Mouse (Mus musculus): ENCODE data around the gene Trnt1.
A peak's percentile ranks its signal among the peaks of the same experiment; 100 is the strongest.

Trnt1 gene

DNA sequence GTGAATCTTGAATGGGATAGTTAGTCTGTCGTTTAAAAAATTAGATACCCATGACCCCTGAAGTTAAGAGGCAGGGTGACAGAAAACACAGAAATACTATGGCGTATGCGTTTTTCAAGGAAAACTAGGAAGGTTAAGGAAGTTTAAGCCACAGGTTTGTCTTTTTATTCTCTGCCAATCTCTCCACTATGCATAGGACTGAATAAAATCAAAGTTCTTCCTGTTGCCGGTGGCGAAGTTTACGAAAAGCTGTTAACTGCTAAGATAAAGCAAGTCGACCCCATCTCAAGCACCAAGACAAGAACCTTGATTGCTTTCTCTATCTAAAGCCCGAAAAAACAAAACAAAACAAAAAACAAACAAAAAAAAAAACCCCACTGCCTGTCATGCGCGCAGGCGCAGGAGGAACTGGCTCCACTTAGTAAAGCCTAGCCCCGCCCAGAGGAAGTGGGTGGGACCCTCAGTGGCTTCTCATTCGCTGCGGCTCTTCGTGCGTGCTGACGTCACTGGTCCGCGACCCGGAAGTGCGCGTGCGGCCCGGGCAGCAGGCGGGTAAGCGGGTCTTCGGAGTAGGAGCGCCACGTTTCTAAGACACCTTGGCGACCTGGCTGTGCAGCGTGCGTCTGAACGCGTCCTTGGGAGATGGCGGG, at the start of gene Trnt1:
Gene Trnt1, plus strand, starts transcription at position 481 of the 650 bp plus-strand sequence.
- peak; percentile 86 for DNase-seq (ENCODE audit: extremely low read depth, low read depth)

DNA sequence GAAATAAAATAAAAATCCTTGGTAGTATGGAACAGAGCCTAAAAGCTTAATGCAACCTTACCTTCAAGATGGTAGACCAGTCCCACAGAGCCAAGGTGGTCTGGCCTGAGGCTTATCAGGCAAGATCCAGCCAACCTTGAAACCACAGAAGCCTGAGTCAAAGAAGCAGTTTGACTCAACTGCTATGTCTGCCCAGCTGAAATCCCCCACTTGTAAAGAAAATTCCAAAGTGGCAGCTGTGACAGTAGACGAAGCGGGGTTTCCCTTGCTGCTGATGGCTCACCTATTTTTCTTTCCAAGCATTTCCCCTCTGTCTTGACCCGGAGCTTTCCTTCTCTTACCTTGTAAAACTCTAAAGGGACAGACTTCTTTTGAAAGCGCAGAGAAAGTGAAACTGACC, 43.3 kb upstream of the Trnt1 start:
- DNase-seq (ENCODE audit: extremely low read depth, low read depth) = no peak

DNA sequence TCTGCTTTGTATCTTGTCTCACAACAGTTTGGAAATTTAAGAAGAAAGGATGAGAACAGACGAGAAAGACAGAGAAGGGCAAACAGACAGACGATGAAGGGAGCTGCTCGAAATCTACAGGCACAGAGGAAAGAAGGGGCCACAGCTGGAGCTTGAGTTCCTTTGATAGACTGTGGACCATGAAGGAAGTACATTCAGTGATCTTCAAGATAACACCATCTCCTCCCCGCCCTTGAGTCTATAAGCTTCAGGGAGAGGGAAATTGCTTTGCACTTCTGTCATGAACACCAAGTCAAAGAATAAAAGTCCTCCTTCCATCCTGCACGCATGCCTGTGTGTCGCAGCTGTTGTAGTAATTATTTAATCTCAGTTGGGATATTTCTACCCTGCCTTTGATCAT, 42.8 kb upstream of the Trnt1 start:
- no peak for DNase-seq (ENCODE audit: extremely low read depth, low read depth)

DNA sequence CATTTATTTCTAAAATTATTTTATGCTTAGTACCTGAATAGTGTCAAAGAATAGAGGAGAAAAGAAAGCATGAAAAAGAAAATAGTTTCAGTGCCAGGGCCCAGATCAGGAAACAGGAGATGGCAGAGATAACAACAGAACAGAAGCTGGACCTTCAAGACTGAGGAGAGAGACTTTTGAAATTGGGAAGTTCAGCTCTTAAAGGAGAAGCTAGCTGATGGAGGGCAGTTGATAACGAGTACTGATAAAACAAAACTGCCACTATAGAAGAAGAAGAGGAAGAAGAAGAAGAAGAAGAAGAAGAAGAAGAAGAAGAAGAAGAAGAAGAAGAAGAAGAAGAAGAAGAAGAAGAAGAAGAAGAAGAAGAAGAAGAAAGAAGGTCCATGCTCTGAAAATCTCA, 41.2 kb upstream of the Trnt1 start:
- DNase-seq (ENCODE audit: extremely low read depth, low read depth) = no peak

DNA sequence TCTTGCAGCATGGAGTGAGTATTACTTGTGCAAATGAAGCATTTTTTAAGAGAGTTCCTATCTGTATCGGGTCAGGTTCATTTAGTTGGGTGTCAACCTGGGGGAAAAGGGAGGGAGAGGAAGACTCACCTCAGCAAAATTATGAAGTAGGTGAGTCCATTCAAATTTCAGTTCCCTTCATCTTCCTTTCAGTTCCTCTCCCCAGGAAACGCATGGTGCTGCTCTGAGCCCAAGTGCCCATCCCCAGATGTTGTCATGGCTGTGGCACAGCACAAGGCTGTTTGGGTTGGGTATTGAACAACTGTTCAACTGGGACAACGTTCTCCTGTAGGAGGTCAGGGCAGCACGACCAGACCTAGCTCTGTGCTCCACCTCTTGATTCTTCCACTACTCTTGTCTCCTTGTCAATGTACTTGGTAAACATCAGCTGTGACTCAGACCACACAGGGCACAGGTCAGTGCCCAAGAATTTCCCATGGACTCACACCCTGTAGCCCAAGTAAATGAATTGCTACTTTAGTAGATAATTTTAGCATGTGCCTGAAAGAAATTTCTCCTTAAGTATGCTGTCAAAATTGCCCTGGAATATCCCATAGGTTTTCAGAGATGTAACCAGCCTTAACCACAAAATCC, 39.1 kb upstream of the Trnt1 start:
- DNase-seq (ENCODE audit: extremely low read depth, low read depth) = no peak

DNA sequence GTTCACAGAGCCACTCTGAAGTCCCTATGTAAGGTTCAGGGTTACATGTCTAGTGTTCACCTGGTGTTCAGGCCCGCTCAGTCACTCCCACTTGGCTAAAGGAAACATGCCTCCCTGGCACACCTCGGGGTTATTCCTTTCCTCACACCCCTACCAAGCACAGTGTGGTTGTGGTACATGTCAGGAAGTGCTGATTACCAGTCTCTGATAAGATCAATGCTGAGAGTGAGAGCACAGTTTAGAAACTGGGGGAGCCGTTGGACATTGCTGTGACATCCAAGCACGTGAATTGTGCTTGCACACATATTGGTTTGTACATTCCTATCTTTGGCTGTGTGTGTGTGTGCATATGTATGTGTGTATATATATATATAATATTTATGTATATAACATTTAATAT, 36.4 kb upstream of the Trnt1 start:
- no peak for DNase-seq (ENCODE audit: extremely low read depth, low read depth)

DNA sequence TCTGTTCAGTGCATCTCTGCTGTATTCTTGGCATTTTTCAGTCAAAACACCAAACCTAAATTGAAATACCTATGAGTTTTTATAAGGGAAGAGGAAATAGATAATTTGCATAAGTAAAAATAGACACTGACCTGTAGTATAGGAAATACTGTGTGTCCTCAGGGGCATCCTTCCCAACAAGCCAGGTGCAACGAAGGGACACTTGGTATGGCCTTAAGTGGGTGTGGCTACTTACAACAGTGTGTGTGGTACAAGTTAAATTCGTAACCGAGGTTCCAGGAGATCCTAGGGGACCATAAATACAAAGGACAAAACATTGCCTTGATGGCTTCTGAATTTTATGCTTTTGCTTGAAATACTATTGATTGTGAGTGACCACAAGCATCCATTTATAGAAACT, 30.7 kb upstream of the Trnt1 start:
- DNase-seq (ENCODE audit: extremely low read depth, low read depth) = no peak

DNA sequence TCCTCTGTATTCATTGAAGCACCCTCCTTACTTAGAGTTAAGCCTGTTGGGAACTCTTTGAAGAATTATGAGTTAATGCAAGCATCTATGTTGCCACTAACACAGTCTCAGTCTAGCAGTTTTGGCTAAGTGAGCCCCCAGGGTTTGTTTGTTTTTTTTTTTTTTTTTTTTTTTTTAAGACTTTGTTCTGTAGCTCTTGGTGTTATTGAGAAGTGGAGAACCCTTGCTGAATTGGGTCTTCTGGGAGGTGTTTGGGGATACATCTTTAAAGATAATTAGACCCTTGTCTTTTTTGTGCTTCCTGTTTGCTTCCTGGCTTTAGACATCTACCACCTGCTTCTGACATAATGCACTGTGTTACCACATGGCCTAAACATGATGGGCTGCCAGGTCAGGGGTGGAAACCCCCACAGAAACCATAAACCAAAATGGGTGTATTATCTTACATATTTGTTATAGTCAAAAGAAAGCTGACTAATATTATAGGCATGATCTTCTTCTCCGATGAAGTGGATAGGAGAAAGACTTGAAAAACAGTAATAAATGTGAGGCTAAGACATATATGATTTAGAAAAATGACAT, 28.6 kb upstream of the Trnt1 start:
- DNase-seq (ENCODE audit: extremely low read depth, low read depth) = no peak

DNA sequence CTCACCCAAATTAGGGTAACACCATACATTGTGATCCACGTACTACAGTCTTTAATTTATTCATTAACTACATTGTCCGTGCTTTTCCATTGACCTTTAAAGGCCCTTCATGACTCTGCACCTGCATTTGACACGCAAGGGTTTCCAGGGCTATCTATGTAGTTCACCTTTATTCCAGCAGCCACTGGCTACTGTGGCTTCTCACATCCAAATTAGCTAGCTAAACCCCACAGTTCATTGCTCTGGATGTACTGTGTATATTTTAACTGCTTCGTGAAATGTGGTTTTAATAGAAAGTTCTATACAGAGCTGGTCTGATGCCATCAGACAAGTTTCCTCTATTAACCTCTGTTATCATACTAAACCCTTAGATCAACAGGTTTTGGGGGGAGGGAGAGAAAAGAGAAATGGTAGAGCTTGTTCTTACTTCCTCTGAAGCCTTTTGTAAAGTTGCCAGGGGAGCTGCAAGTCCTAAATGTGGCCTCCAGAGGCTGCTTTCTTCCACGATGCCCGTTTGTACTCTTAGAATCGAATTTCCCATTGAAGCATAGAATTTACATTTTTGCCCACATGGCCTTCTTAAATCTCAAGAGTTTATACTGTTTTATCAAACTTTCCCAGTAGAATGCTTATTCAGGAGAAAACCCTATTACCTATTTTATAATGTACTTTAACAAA, 25.2 kb upstream of the Trnt1 start:
- no peak for DNase-seq (ENCODE audit: extremely low read depth, low read depth)

DNA sequence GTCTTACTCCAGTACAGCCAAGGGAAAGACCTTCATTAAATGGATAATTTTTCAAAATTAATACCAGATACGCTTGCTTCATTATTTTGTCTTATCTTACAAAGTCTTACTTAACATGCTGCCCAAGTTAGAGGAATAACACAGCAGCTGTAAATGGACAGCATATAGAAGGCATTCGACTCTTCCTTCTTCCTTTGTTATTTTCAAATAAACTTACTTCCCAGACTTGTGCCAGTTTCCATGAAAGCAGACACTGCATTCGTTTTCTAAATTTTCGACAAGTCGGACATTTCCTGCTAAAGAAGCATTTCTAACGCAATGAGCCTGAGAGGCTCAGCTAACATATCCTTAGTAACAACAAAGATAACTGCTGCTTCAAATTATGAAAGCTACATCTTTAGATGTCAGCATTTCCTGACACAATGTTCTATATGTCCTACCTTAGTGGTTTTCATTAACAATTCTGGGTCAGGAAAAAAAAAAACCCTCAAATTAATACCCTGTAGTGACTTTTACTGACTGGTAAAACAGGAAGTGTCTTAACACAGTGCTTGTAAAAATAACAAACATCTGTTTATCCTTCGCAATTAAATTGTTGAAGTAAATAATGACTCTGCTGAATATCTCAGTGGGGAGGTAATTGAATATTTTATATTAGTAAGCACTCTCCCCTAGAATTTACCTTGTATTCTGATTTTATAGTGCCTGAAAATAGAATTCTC, 23.1 kb upstream of the Trnt1 start:
- no peak for DNase-seq (ENCODE audit: extremely low read depth, low read depth)

DNA sequence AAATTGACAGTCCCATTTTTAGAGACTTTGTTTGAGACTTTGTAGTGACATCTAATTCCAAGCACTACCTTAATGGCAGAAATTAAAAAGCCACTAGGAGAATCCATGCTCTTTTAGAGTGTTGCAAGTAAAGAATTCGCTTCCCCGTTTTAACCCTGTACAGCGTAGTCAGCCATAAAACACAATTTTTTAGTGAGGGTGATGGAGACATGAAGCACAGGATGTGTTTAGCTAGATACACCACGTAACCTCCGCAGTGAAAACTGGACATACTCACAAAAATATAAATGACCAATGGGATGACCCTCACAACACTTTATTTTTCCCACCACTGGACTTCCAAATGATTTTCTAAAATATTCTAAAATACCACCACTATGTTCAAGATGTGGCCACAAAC, 21.7 kb upstream of the Trnt1 start:
- DNase-seq (ENCODE audit: extremely low read depth, low read depth) = no peak

DNA sequence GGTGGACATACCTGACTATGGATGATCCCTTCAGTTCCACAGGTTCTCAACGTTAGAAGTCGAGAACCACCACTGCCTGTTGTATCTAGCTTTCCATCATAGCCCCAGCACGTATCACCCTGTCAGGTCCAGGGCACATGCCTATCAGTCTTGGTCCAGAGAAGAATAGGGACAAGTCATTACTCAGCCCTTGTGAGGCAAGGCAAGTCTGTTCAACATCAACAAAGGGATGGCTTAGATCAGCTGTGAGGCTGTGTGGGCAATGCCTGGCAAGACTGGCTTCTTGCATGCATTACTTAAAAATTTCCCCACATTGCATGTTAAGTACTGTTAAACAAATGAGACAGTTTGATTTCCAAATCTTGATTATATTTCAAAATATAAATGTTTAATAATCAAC, 21.1 kb upstream of the Trnt1 start:
- DNase-seq (ENCODE audit: extremely low read depth, low read depth) = no peak

DNA sequence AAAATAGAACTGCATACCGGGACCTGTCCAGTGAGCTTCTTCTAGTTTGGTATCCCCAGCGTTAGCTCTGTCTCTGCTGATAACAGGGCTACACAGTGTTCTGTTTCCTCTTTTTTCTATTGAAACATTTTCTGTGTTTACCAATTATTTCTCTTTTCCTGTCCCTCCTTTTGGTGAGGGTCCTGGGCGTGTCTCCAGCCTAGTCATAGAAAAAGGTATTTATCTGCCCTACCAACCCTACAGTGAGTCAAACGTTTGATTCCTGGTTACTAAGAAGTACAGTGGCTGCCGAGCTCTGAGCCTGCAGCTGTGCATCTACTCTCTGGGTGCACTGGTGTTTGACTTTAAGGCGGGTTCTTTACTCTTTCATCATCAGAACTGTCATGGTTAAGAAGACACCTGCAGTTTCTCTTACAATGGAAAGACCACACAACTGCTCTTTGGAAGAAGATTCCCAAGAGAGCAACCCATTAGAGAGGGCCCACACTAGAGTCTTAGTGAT, 20.0 kb upstream of the Trnt1 start, which contains the start of gene Il5ra:
Gene Il5ra, minus strand, starts transcription at position 151 of the 502 bp plus-strand sequence.
- DNase-seq (ENCODE audit: extremely low read depth, low read depth) = peak; percentile 83

DNA sequence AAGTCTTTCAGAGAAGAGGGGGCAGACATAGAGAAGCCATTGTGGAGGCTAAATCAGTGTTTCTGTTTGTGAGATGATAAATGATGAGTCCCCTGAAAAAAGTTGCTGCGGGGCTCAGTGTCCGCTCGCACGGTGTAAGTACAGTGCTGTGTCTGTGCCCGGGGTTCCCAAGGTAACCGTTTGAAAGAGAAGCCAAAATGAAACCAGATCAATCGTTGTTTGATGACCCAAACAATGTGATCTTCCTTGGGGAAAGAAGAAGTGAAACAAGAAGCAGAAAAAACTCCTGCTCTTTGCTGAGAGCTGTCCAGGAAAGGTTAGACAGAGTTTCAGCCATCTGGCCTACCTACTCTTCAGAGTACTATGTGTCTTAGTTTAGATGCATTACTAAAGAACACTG, 18.6 kb upstream of the Trnt1 start:
- DNase-seq (ENCODE audit: extremely low read depth, low read depth) = no peak

DNA sequence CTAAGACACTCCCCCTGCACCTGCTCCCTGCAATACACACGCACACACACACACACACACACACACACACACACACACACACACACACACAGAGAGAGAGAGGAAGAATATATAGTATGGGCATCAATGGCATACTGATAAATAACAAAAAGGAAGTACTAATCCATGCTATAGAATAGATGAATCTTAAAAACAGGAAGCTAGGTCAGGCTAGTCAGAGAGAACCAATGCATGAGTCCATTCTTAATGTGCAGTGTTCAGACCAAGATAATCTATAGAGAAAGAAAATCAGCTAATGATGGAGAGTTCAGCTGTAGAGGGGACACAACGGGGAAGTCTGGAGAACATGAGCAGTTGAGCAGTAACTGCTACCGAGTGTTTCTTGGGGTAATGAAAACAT, 10.6 kb upstream of the Trnt1 start:
- DNase-seq (ENCODE audit: extremely low read depth, low read depth) = peak; percentile 72

DNA sequence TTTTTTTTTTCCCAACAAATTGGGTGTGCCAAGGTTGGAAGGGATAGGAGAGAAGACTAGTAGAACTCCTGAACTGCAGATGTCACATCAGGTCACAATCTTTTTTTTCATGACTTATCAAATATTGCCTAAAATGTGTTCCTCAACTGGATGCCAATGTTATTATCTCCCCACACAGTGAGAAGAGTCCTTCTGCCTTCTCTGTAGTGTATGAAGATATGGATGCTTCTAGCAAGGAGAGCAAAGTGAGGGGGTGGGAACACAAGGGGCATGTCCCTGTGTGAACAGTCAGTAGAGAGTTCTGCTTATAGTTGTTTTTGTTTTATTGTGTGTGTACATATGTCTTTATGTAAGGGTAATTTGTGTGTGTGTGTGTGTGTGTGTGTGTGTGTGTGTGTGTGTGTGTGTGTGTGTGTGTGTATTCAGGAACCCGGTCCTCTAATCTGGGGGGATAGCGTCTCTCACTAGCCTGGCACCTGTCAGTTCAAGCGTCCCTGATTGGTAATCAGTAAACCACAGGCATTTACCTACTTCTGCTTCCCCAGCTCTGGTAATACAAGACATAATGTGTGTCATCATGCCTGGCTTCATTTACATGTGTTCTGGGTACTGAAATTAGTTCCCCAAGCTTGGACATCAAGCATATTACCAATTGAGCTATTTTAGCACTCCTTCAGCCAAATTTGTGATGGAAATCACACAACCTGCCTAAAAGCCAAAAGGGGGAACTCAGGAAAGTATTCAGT, 8.3 kb upstream of the Trnt1 start:
- peak; percentile 50 for DNase-seq (ENCODE audit: extremely low read depth, low read depth)

DNA sequence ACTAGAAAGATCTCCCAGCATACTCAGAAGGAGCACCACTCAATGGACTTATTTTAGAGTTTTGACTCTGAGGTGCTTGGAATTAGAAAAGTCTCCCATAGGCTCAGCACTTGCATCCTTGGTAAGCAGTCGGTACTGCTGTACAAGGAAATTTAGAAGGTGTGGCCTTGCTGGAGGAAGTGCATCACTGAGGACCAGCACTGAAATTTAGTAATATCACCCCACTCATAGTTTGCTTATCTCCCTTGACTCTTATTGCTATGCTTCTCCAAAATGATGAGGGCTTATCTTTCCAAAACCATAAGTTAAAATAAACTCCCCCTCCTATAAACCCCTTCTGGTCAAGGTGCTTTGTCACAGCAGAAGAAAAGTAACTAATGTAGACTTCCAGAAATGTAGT, 7.4 kb upstream of the Trnt1 start:
- no peak for DNase-seq (ENCODE audit: extremely low read depth, low read depth)

DNA sequence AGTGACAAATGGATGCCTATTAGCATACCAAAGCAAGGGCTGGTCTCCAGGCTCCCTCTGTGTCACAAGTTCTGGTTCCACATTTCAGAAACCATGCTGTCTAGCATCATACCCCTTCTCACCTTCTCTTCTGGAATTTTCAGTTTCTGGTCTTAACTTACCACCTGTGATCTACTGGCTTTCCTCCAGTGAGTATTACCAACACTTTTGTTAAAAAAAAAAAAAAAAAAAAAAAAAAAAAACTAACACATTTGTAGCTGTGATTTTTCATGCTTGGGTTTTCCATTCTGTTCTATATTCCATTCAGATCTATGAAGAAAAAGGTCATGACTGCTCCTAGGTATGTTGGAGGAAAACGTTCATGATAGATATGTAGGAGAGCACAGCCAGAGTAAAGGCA, 3.0 kb upstream of the Trnt1 start:
- DNase-seq (ENCODE audit: extremely low read depth, low read depth) = no peak

DNA sequence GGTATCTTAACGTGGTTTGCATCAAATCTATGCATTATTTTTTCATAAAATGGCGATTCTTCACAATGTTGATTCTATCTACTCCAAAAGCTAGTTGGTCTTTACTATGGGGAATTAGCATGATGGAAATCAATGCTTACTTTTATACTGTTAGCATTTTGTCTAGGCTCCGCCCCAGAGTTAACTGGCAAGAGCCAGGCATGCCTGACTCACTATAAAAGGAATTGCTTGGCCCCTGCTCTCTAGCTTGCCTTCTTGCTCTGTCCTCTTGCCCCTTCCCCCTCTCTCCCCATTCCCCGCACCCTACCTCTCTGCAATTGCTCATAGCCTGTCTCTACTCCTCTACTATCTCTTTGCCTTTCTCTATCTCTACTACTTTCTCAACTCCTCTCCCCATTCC, 2.1 kb upstream of the Trnt1 start:
- no peak for DNase-seq (ENCODE audit: extremely low read depth, low read depth)

DNA sequence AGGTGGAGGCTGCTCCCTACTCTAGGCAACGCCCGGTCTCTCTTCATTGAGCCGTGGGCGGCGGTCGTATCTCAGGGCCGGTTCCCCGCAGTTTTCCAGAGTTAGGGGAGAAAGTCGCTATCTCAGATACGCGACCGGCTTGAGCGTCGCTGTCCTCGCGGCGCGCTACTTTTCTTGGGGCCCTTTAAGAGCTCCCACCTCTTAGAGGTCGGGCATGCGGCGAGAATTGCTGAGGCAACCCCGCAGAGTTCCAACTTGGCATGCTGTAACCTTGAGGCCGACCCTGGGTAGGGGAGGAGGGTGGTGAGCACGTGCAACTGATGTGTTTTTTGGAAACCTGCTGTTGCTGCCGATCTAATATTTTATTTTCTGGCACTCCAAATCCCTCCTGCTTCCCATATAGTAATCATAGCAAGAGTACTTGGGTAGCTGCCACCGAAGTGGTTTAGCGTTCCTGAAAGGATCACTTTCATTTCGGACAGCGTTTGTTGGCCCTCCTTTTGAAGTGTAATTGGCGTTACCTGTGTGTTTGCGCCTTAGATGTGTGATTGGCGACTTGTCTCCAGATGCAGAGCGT, 458 bp downstream of the Trnt1 start:
- DNase-seq (ENCODE audit: extremely low read depth, low read depth) = no peak

DNA sequence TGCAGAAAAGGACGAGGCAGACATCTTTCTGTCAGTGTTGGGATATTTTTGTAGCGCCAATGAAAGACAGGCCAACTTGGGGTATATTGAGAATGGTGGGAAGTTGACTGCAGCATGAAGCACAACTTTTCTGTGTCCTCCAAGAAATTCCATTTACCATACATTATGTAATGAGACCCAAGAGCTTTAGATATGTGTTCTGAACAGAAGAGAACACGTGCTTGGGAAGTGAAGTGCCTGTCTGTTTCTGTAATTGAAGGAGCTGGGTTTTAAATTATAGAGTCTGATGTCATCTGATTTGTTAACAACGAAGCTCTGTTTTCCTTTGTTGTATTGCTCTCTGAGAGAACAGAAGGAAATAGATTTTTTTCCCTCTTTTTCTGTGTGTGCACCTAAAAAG, 1.1 kb downstream of the Trnt1 start:
- no peak for DNase-seq (ENCODE audit: extremely low read depth, low read depth)

All from MEL-GATA-1-ER (cell line).